Mouse (Mus musculus) midbrain, embryonic 15.5 days (tissue): ENCODE data around the gene Hoxa6. TPM values are rescaled to one million over a fixed set of nuclear protein-coding genes. Genes with fewer than 3 reads are reported as not detected.

Experiments used
- ATAC-seq: fragments of 200-750 bp; cut with Nextera tagmentation; replicated peaks from 2 replicates; pipeline ENCODE4 v1.8.0; 2017; ENCODE audit warnings: moderate TSS enrichment
- H3K27ac ChIP-seq: fragments of 300-500 bp; sonication (generic); 2 replicates; pipeline ENCODE4 v1.5.1; 2015; ENCODE audit warnings: mild to moderate bottlenecking, inconsistent platforms
- H3K27me3 ChIP-seq: fragments of 300-500 bp; sonication (generic); replicated peaks from 2 replicates; pipeline ENCODE4 v1.6.1; 2015; ENCODE audit warnings: inconsistent platforms
- H3K36me3 ChIP-seq: fragments of 300-500 bp; sonication (generic); replicated peaks from 2 replicates; pipeline ENCODE4 v1.6.1; 2015; ENCODE audit warnings: inconsistent platforms
- H3K4me1 ChIP-seq: fragments of 300-500 bp; sonication (generic); 2 replicates; pipeline ENCODE4 v1.6.1; 2015; ENCODE audit warnings: inconsistent platforms
- H3K4me2 ChIP-seq: fragments of 300-500 bp; sonication (generic); 2 replicates; pipeline ENCODE4 v1.6.1; 2015; ENCODE audit warnings: inconsistent platforms, mild to moderate bottlenecking, moderate library complexity
- H3K4me3 ChIP-seq: fragments of 300-500 bp; sonication (generic); 2 replicates; pipeline ENCODE4 v1.5.1; 2015; ENCODE audit warnings: mild to moderate bottlenecking, inconsistent platforms
- H3K9ac ChIP-seq: fragments of 300-500 bp; sonication (generic); 2 replicates; pipeline ENCODE4 v1.6.1; 2015; ENCODE audit warnings: mild to moderate bottlenecking, inconsistent platforms
- H3K9me3 ChIP-seq: fragments of 300-500 bp; sonication (generic); 2 replicates; pipeline ENCODE4 v1.6.1; 2016; ENCODE audit warnings: inconsistent platforms
- WGBS: fragments of 180-500 bp; shearing (Covaris S2); methylation state at CpG from one replicate; pipeline ENCODE4 v1.1.7; 2015; ENCODE audit warnings: mixed read lengths; 5-methylcytosine and 5-hydroxymethylcytosine counted together
- polyA plus RNA-seq: library from polyadenylated mRNA; unstranded; fragments of >200 nt; fragmentation: Nextera tagmentation; extraction: Ambion mirVana; gene quantifications from 2 replicates; pipeline ENCODE4 v1.2.1, GENCODE M21; 2015

Gene Hoxa6
- polyA plus RNA-seq, 1 experiment from 2014 or later: not detected

DNA sequence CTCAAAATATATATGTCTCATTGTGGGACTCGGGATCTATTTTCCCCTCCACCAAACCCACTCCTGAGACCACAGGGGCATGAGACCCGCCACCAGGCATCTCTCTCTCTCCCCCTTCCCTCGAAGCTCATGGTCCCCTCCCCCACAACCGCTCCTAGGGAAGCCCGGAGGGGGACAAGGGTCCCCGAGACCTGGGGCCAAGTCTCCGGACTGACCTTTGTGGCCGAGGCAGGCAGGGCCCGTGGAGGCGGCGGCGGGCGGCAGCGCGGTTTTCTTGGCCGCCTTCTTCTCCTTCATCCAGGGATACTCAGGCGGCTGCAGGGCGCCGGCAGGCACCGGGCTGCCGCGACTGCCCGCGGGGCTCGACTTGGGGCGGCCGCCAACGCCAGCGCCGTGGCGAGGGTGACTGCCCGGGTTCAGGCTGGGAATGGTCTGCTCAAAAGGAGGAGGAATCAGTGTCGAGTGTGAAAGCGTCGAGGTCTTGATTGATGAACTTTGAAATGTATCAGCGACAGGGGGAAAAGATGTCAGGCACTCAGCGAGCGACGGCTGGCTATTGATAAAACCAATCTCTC lies 44.4 kb downstream of the Hoxa6 start:
- WGBS: under 1% methylated on average over 39 of the region's 39 CpGs
- Histone ChIP-seq H3K36me3 (no peaks in the 10 kb centered on the region), H3K9ac (no peak overlapping the region), H3K4me2 (no peak overlapping the region), H3K27me3 (peaks cover 89% of the 10 kb centered on the region), H3K9me3 (no peaks in the 10 kb centered on the region), H3K4me3 (no peak overlapping the region), H3K4me1 (peaks cover under 1% of the 10 kb centered on the region; the same call in 1 of the 2 replicates), H3K27ac (no peak overlapping the region)
- no peak for ATAC-seq

GRCm38 (mm10) chr6:52163366-52164031 lies 45.0 kb downstream of the Hoxa6 start:
- Histone ChIP-seq H3K4me3 (no peak overlapping the region), H3K9me3 (no peaks in the 10 kb centered on the region), H3K4me1 (peaks cover 6% of the 10 kb centered on the region), H3K27me3 (peaks cover 93% of the 10 kb centered on the region), H3K36me3 (no peaks in the 10 kb centered on the region), H3K4me2 (no peak overlapping the region), H3K9ac (no peak overlapping the region), H3K27ac (no peak overlapping the region)
- 2% methylated on average over 17 of the region's 17 CpGs for WGBS
- ATAC-seq: no peak

DNA sequence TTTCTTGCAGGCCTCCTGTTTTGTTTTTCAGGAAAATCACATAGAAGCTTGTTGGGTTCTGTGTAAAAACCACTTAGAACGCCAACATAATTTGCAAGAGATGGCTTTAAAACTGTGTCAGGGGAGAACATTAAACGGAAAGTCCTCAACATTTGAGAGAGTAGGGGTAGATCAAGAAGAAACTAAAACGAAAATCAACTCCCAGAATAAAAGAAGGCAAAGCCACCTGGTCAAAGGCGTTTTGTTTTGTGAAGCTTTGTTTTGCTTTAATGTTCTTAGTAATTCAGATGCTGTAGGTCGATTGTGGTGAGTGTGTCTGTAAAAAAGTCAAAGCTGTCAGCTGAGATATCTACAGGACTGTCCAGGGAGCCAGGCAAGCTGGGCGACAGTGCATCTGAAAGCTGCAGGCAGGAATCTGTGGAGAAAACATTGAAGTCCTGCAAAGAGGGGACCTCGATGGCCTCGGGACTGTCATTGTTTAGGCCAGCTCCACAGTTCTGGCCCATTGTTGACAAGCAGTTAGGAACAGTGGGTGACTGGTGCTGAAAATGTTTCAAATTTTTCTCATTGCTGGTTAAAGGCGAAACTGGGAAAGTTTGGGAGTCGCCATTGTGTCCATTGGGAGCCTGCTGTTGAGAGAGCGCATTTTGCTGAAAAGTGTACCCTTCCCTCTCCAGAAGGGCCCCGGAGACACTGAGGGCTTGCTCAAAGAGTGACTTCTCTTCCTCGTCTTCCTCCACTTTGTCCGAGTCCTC lies 45.7 kb downstream of the Hoxa6 start:
- Histone ChIP-seq H3K27me3 (peaks cover 93% of the 10 kb centered on the region), H3K27ac (no peak overlapping the region), H3K4me1 (peaks cover 13% of the 10 kb centered on the region), H3K4me2 (no peak overlapping the region), H3K9ac (no peak overlapping the region), H3K4me3 (no peak overlapping the region), H3K9me3 (no peaks in the 10 kb centered on the region), H3K36me3 (no peaks in the 10 kb centered on the region)
- ATAC-seq: no peak
- WGBS: 2% methylated on average over 14 of the region's 14 CpGs

DNA sequence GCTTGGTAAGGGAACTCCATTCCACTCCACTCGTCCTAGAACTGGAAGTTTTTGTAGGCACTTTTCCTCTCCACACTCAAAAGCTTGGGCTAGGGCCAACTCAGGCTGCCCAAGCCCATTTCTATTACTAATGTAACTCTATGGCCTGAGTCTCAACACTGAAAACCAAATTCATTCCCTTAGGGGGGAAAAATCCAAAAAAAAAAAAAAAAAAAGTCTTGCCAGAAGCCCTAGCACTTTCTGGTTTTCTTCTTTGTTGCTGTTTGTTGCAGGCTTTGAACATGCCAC lies 46.5 kb downstream of the Hoxa6 start:
- H3K4me1 ChIP-seq: peaks cover 13% of the 10 kb centered on the region
- WGBS: 0% methylated on average over 1 of the region's 1 CpGs
- no peak overlapping the region for H3K4me2 ChIP-seq
- no peaks in the 10 kb centered on the region for H3K36me3 ChIP-seq
- H3K27ac ChIP-seq: no peak overlapping the region
- H3K9ac ChIP-seq: no peak overlapping the region
- no peak for ATAC-seq
- H3K9me3 ChIP-seq: no peaks in the 10 kb centered on the region
- no peak overlapping the region for H3K4me3 ChIP-seq
- peaks cover 93% of the 10 kb centered on the region for H3K27me3 ChIP-seq

- Histone ChIP-seq H3K4me2 (no peak overlapping the region), H3K27me3 (peaks cover 93% of the 10 kb centered on the region), H3K4me3 (no peak overlapping the region), H3K9me3 (no peaks in the 10 kb centered on the region), H3K27ac (no peak overlapping the region), H3K4me1 (peaks cover 13% of the 10 kb centered on the region), H3K9ac (no peak overlapping the region), H3K36me3 (no peaks in the 10 kb centered on the region)
- 4% methylated on average over 8 of the region's 8 CpGs for WGBS
- ATAC-seq: no peak
These were observed 47.0 kb downstream of the Hoxa6 start for GRCm38 (mm10) chr6:52161336-52162092.

GRCm38 (mm10) chr6:52160511-52161335 lies 47.8 kb downstream of the Hoxa6 start:
- no peak overlapping the region for H3K4me3 ChIP-seq
- H3K9ac ChIP-seq: no peak overlapping the region
- H3K27ac ChIP-seq: no peak overlapping the region
- H3K4me1 ChIP-seq: peaks cover 13% of the 10 kb centered on the region
- no peak for ATAC-seq
- no peak overlapping the region for H3K4me2 ChIP-seq
- H3K36me3 ChIP-seq: no peaks in the 10 kb centered on the region
- no peaks in the 10 kb centered on the region for H3K9me3 ChIP-seq
- peaks cover 94% of the 10 kb centered on the region for H3K27me3 ChIP-seq
- 1% methylated on average over 30 of the region's 30 CpGs for WGBS

DNA sequence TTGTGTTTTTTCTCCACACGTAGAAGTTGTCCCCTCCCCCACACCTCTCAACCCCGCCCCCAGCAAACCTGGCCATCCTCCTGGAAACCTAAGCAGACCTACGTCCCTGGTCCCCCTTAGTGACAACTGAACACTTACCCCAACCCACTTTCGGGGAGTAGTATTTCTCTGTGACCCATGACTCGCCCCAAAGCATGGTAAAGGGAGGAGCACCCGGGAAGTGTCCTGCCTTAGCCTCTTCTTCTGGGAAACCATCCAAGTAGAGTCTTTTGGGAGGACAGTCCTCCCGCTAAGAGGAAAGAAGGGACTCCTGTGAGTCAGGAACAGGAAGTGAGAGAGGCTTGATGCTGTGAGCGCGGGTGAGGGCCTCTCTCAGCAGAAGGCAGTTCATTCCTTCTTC lies 48.5 kb downstream of the Hoxa6 start:
- H3K27ac ChIP-seq: no peak overlapping the region
- 1% methylated on average over 9 of the region's 9 CpGs for WGBS
- H3K36me3 ChIP-seq: no peaks in the 10 kb centered on the region
- H3K9me3 ChIP-seq: no peaks in the 10 kb centered on the region
- peaks cover 13% of the 10 kb centered on the region for H3K4me1 ChIP-seq
- ATAC-seq: no peak
- no peak overlapping the region for H3K4me2 ChIP-seq
- no peak overlapping the region for H3K9ac ChIP-seq
- no peak overlapping the region for H3K4me3 ChIP-seq
- peaks cover 96% of the 10 kb centered on the region for H3K27me3 ChIP-seq

DNA sequence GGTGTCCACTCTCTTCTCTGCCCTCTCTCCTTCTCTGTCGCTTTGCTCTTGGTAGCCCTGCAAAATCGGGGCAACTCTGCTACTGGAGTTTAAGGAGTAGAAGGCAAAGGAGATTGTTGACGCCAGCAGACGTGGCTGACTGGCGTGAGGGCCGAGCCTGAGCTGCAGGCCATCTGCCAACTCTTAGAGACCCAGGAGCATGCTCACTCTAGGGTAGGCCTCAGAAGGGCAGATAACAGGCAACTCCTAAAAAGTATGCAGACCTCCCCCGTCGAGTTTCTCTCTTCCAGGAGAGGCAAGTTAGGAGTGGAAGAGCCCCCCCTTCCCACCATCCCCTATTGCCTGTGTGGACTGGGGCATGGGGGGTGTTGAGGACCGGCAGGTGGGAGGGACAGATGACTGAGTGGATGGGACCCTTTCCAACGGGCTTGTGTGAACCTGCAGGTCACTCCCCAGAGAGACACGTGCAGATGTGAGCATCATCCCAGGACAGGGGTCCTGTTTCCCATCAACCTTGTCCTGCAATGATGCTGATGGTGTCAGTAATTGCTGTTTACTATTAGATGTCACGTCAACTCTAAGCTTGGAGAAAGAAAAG lies 49.3 kb downstream of the Hoxa6 start:
- Histone ChIP-seq H3K9me3 (no peaks in the 10 kb centered on the region), H3K4me1 (peaks cover 13% of the 10 kb centered on the region), H3K36me3 (no peaks in the 10 kb centered on the region), H3K4me3 (no peak overlapping the region; the same call in 1 of the 2 replicates), H3K27ac (no peak overlapping the region), H3K9ac (no peak overlapping the region), H3K27me3 (peaks cover 98% of the 10 kb centered on the region), H3K4me2 (peak overlapping the region; percentile 74)
- 3% methylated on average over 12 of the region's 12 CpGs for WGBS
- ATAC-seq: no peak

- H3K4me2 ChIP-seq: peak within 1 kb of the TSS; percentile 74
- H3K9me3 ChIP-seq: no peaks in the 10 kb centered on the region
- peaks cover 98% of the 10 kb centered on the region for H3K27me3 ChIP-seq
- ATAC-seq: peak; percentile 60; the same call in 1 of the 2 replicates
- H3K27ac ChIP-seq: no peak within 1 kb of the TSS
- H3K36me3 ChIP-seq: no peaks in the 10 kb centered on the region
- WGBS: under 1% methylated on average over 55 of the region's 55 CpGs
- no peak within 1 kb of the TSS; the same call in 1 of the 2 replicates for H3K9ac ChIP-seq
- H3K4me3 ChIP-seq: peak within 1 kb of the TSS; percentile 40
- H3K4me1 ChIP-seq: peaks cover 13% of the 10 kb centered on the region
These were observed 50.1 kb downstream of the Hoxa6 start, which contains the start of gene Hoxa1 for GRCm38 (mm10) chr6:52158276-52159051. TSS of gene Hoxa1 (minus strand) at chr6:52158317.

DNA sequence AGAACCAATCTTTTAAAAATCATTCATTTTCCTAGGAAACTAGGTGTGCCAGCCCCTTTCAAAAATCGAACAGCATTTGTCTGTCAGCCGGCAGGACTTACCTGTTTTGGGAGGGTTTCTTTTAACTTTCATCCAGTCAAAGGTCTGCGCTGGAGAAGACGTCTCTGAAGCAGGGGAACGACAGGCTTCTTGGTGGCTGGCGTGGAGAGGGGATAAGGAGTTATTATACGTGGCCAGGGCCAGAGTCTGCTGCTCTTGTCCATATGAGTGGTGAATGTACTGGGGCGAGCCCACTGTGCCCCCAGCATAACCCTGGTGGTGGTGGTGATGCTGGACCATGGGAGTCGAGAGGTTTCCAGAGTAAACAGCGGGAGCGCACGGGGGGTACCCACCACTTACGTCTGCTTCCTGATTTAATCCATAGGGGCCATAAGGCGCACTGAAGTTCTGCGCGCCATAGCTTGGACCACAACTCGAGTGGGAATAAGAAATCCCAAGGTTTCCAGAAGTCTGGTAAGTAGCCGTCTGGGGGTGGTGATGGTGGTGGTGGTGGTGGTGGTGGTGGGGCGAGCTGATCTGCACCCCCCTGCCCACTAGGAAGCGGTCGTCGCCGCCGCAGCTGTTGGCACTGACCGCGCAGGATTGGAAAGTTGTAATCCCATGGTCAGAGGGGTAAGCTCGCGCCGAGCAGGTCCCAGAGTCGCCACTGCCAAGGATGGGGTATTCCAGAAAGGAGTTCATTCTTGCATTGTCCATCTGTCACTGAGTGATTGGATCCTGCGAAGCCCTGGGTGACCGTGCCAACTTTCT lies 50.9 kb downstream of the Hoxa6 start:
- Histone ChIP-seq H3K4me3 (peak overlapping the region; percentile 40), H3K9me3 (no peaks in the 10 kb centered on the region), H3K27ac (no peak overlapping the region), H3K4me2 (peak overlapping the region; percentile 74), H3K4me1 (peaks cover 13% of the 10 kb centered on the region), H3K9ac (no peak overlapping the region), H3K36me3 (no peaks in the 10 kb centered on the region), H3K27me3 (peaks cover 98% of the 10 kb centered on the region)
- WGBS: 2% methylated on average over 32 of the region's 32 CpGs
- no peak; the same call in 1 of the 2 replicates for ATAC-seq
